Mouse (Mus musculus): ENCODE measurements around the gene Vwa7. TPM values are rescaled to one million over a fixed set of nuclear protein-coding genes. Genes with fewer than 3 reads are reported as not detected.
"Not testable (repeated sequence)": the region's sequence is repeated elsewhere in the genome, so short reads cannot be mapped to it uniquely, and the experiment has no call there.

Vwa7 gene
- total and polyA plus RNA-seq, 2 experiments from 2014 or later, result 0.08 to 0.14 TPM

- Histone ChIP-seq H3K9ac (no peak overlapping the region), H3K9me3 (ENCODE audit: low read length) (no peaks in the 10 kb centered on the region), H3K27me3 (ENCODE audit: insufficient read depth, low read length) (no peaks in the 10 kb centered on the region), H3K4me2 (ENCODE audit: low read depth) (no peak overlapping the region), H3K4me1 (ENCODE audit: insufficient read depth) (peaks cover 6% of the 10 kb centered on the region), H3K36me3 (ENCODE audit: insufficient read depth) (no peaks in the 10 kb centered on the region), H3K27ac (ENCODE audit: low read depth, low read length) (no peak overlapping the region), H3K4me3 (ENCODE audit: low read depth, low read length) (no peak overlapping the region)
- no peak for ATAC-seq
- 91% methylated on average over 27 of the region's 27 CpGs for WGBS
- DNase-seq, result no peak
- TF ChIP-seq CTCF (IDR thresholded peaks at IDR 0.05; ENCODE audit: low read depth), result no peak
Measured at GRCm38 (mm10) chr17:34978239-34978638, 38.1 kb upstream of the Vwa7 start.

DNA sequence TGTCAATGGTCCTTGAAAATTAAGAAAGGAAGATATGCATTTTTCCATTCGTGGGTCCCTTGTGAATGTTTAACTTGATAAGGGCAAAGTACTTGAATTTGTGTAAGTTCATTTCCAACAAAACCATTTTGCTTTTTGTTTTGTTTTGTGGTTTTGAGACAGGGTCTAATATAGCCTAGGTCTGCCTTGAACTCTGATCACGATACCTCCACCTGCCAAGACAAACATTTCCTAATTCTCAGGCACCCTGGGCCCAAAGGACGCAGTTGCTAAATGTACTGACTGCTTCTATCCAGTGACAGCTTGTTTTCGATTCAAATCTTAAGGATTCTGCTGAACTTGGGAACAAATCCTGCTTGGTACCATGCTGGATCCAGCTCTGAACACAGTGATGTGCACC, 36.7 kb upstream of the Vwa7 start:
- peaks cover 6% of the 10 kb centered on the region for H3K4me1 ChIP-seq (ENCODE audit: insufficient read depth)
- no peak for ATAC-seq
- TF ChIP-seq CTCF (IDR thresholded peaks at IDR 0.05; ENCODE audit: low read depth), result no peak
- H3K9me3 ChIP-seq (ENCODE audit: low read length), result no peaks in the 10 kb centered on the region
- no peaks in the 10 kb centered on the region for H3K36me3 ChIP-seq (ENCODE audit: insufficient read depth)
- no peak overlapping the region for H3K4me2 ChIP-seq (ENCODE audit: low read depth)
- no peak for DNase-seq
- no peak overlapping the region for H3K4me3 ChIP-seq (ENCODE audit: low read depth, low read length)
- H3K27ac ChIP-seq (ENCODE audit: low read depth, low read length), result no peak overlapping the region
- WGBS, result 97% methylated on average over 4 of the region's 4 CpGs
- H3K9ac ChIP-seq, result no peak overlapping the region
- H3K27me3 ChIP-seq (ENCODE audit: insufficient read depth, low read length), result no peaks in the 10 kb centered on the region

GRCm38 (mm10) chr17:34980655-34981054, 35.7 kb upstream of the Vwa7 start:
- DNase-seq (peak; percentile 36), ATAC-seq (no peak)
- H3K9ac ChIP-seq, result peak overlapping the region; percentile 73
- H3K27me3 ChIP-seq (ENCODE audit: insufficient read depth, low read length), result no peaks in the 10 kb centered on the region
- peaks cover 6% of the 10 kb centered on the region for H3K4me1 ChIP-seq (ENCODE audit: insufficient read depth)
- H3K27ac ChIP-seq (ENCODE audit: low read depth, low read length), result no peak overlapping the region
- peak overlapping the region; percentile 94 for H3K4me3 ChIP-seq (ENCODE audit: low read depth, low read length)
- peaks cover 6% of the 10 kb centered on the region; the same call in 1 of the 2 replicates for H3K36me3 ChIP-seq (ENCODE audit: insufficient read depth)
- TF ChIP-seq CTCF (IDR thresholded peaks at IDR 0.05; ENCODE audit: low read depth), result peak; percentile 67
- H3K4me2 ChIP-seq (ENCODE audit: low read depth), result peak overlapping the region; percentile 91
- 12% methylated on average over 2 of the region's 2 CpGs for WGBS
- H3K9me3 ChIP-seq (ENCODE audit: low read length), result no peaks in the 10 kb centered on the region

- peak; percentile 96 for DNase-seq
- Histone ChIP-seq H3K9ac (peak within 1 kb of the TSS; percentile 73), H3K9me3 (ENCODE audit: low read length) (no peaks in the 10 kb centered on the region), H3K27me3 (ENCODE audit: insufficient read depth, low read length) (no peaks in the 10 kb centered on the region), H3K36me3 (ENCODE audit: insufficient read depth) (peaks cover 16% of the 10 kb centered on the region), H3K27ac (ENCODE audit: low read depth, low read length) (peak within 1 kb of the TSS; percentile 97), H3K4me3 (ENCODE audit: low read depth, low read length) (peak within 1 kb of the TSS; percentile 94), H3K4me1 (ENCODE audit: insufficient read depth) (peaks cover 6% of the 10 kb centered on the region), H3K4me2 (ENCODE audit: low read depth) (peak within 1 kb of the TSS; percentile 91)
- WGBS, result under 1% methylated on average over 57 of the region's 58 CpGs
- peak; percentile 21; the same call in 1 of the 2 replicates for TF ChIP-seq CTCF (IDR thresholded peaks at IDR 0.05; ENCODE audit: low read depth)
- ATAC-seq, result peak; percentile 99
Measured at GRCm38 (mm10) chr17:34981690-34982180, 34.6 kb upstream of the Vwa7 start, which contains the start of gene Lsm2. TSS of gene Lsm2 (plus strand) at chr17:34981862.

DNA sequence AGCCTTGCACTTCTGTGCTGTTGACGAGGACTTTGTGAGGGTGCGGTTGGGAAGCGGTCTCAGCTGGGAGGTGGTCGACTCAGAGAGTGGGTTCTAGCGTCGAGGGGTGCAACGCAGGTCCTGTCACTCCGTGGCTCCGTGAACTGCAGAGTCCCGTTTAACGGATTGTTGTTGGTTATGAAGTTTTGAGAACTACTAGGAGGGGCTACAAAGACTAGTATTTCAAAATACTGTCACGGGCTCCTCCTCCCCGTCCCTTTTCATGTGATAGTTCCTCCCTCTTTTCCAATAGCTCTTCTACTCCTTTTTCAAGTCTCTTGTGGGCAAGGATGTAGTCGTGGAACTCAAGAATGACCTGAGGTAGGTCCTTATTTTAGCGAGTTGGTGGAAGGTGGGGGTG, 34.1 kb upstream of the Vwa7 start:
- H3K27me3 ChIP-seq (ENCODE audit: insufficient read depth, low read length), result no peaks in the 10 kb centered on the region
- H3K27ac ChIP-seq (ENCODE audit: low read depth, low read length), result peak overlapping the region; percentile 97
- peak overlapping the region; percentile 91 for H3K4me2 ChIP-seq (ENCODE audit: low read depth)
- H3K9me3 ChIP-seq (ENCODE audit: low read length), result no peaks in the 10 kb centered on the region
- no peak for TF ChIP-seq CTCF (IDR thresholded peaks at IDR 0.05; ENCODE audit: low read depth)
- H3K4me1 ChIP-seq (ENCODE audit: insufficient read depth), result peaks cover 6% of the 10 kb centered on the region
- WGBS, result under 1% methylated on average over 15 of the region's 15 CpGs
- ATAC-seq, result no peak; the same call in 1 of the 2 replicates
- no peak for DNase-seq
- H3K36me3 ChIP-seq (ENCODE audit: insufficient read depth), result peaks cover 16% of the 10 kb centered on the region
- H3K4me3 ChIP-seq (ENCODE audit: low read depth, low read length), result peak overlapping the region; percentile 94
- peak overlapping the region; percentile 73 for H3K9ac ChIP-seq

- DNase-seq (peak; percentile 17), ATAC-seq (no peak)
- H3K27ac ChIP-seq (ENCODE audit: low read depth, low read length), result no peak overlapping the region
- peaks cover 16% of the 10 kb centered on the region for H3K36me3 ChIP-seq (ENCODE audit: insufficient read depth)
- no peaks in the 10 kb centered on the region for H3K9me3 ChIP-seq (ENCODE audit: low read length)
- H3K27me3 ChIP-seq (ENCODE audit: insufficient read depth, low read length), result no peaks in the 10 kb centered on the region
- peak; percentile 71 for TF ChIP-seq CTCF (IDR thresholded peaks at IDR 0.05; ENCODE audit: low read depth)
- H3K4me3 ChIP-seq (ENCODE audit: low read depth, low read length), result no peak overlapping the region
- H3K4me1 ChIP-seq (ENCODE audit: insufficient read depth), result peaks cover 6% of the 10 kb centered on the region
- no peak overlapping the region for H3K9ac ChIP-seq
- 74% methylated on average over 2 of the region's 2 CpGs for WGBS
- H3K4me2 ChIP-seq (ENCODE audit: low read depth), result no peak overlapping the region
Measured at GRCm38 (mm10) chr17:34984218-34984617, 32.2 kb upstream of the Vwa7 start.

DNA sequence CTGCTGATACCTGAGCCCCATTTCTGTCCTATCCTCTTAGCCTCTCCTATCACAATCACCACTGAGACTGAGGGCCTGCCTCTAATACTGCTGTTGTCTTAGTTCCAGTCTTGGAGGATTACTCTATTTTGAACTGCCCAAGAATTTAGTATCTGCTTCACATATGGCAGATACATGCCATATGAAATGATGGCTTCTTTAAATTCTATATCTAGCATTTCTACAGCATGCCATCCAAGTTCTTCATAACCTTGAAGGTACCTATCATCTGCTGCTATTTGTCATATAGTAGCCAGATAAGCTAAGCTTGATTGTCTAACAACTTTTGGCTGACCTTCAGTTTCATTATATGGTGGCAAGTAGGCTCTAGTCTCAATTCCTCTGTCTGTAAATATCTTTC, 21.6 kb upstream of the Vwa7 start:
- H3K27ac ChIP-seq (ENCODE audit: low read depth, low read length), result no peak overlapping the region
- no peaks in the 10 kb centered on the region for H3K9me3 ChIP-seq (ENCODE audit: low read length)
- H3K36me3 ChIP-seq (ENCODE audit: insufficient read depth), result peaks cover 4% of the 10 kb centered on the region; the same call in 1 of the 2 replicates
- H3K4me1 ChIP-seq (ENCODE audit: insufficient read depth), result no peaks in the 10 kb centered on the region
- H3K4me3 ChIP-seq (ENCODE audit: low read depth, low read length), result no peak overlapping the region
- no peak overlapping the region for H3K9ac ChIP-seq
- no peak for ATAC-seq
- no peak overlapping the region for H3K4me2 ChIP-seq (ENCODE audit: low read depth)
- no peak for TF ChIP-seq CTCF (IDR thresholded peaks at IDR 0.05; ENCODE audit: low read depth)
- DNase-seq, result no peak
- no peaks in the 10 kb centered on the region for H3K27me3 ChIP-seq (ENCODE audit: insufficient read depth, low read length)

GRCm38 (mm10) chr17:34995192-34995591, 21.2 kb upstream of the Vwa7 start:
- not testable (repeated sequence) for H3K27me3 ChIP-seq (ENCODE audit: insufficient read depth, low read length); H3K36me3 ChIP-seq (ENCODE audit: insufficient read depth); H3K27ac ChIP-seq (ENCODE audit: low read depth, low read length); H3K9ac ChIP-seq; H3K4me2 ChIP-seq (ENCODE audit: low read depth); H3K4me1 ChIP-seq (ENCODE audit: insufficient read depth); H3K9me3 ChIP-seq (ENCODE audit: low read length); H3K4me3 ChIP-seq (ENCODE audit: low read depth, low read length); ATAC-seq; DNase-seq
- WGBS, result 90% methylated on average over 4 of the region's 4 CpGs

- H3K4me1 ChIP-seq (ENCODE audit: insufficient read depth); DNase-seq; H3K27me3 ChIP-seq (ENCODE audit: insufficient read depth, low read length); H3K36me3 ChIP-seq (ENCODE audit: insufficient read depth); H3K27ac ChIP-seq (ENCODE audit: low read depth, low read length); ATAC-seq; H3K9me3 ChIP-seq (ENCODE audit: low read length); H3K4me2 ChIP-seq (ENCODE audit: low read depth); H3K9ac ChIP-seq; H3K4me3 ChIP-seq (ENCODE audit: low read depth, low read length): not testable (repeated sequence)
- 100% methylated on average over 4 of the region's 4 CpGs for WGBS
Measured at GRCm38 (mm10) chr17:34995927-34996326, 20.5 kb upstream of the Vwa7 start.

Data from forebrain, postnatal 0 days (tissue).